In the genomic region with DNA sequence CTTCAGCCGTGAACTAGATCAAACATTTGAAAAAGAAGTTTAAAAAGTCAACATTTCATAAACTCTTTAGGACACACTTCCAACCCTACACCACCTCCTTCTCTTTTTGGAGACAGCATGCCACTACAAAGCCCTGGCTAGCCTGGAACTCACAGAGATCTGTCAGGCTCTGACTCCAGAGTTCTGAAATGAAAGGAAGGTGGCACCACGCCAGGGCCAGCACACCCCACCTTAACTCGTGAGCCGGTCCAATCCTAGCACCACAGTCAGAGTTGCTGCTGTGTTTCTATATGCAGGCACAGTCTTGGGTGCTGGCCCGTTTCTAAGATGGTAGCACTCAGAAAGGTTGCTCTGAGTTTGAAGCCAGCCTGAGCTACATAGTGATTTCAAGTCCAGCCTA, we compare ENCODE assay signal across 40 mouse cellular contexts. TPM values are rescaled to one million over a fixed set of nuclear protein-coding genes. Genes with fewer than 3 reads are reported as not detected.
"Had no signal": no experiment of that assay in that cellular context is flagged by ENCODE, and none has a peak within 500 bp of the region (broad histone marks: within the 10 kb centered on the region; RNA-seq: fewer than 3 reads in every experiment).

No protein-coding gene starts in this region.

- H3K4me2 ChIP-seq: heart, embryonic 11.5 days; heart, embryonic 12.5 days; heart, embryonic 13.5 days; heart, embryonic 15.5 days; hindbrain, embryonic 12.5 days; hindbrain, embryonic 13.5 days; hindbrain, embryonic 14.5 days; hindbrain, embryonic 15.5 days; intestine, embryonic 15.5 days; kidney, embryonic 15.5 days had no signal

- H3K4me1 ChIP-seq: heart, embryonic 12.5 days; heart, embryonic 13.5 days; heart, embryonic 15.5 days; intestine, embryonic 15.5 days had no signal

- H3K9ac ChIP-seq: heart, embryonic 12.5 days; heart, embryonic 13.5 days; heart, embryonic 15.5 days; hindbrain, embryonic 12.5 days; hindbrain, embryonic 13.5 days; hindbrain, embryonic 14.5 days; hindbrain, embryonic 15.5 days; intestine, embryonic 15.5 days; kidney, embryonic 15.5 days had no signal

- H3K9me3 ChIP-seq: heart, embryonic 10.5 days; heart, embryonic 12.5 days; heart, embryonic 15.5 days; hindbrain, embryonic 13.5 days; hindbrain, embryonic 15.5 days; intestine, embryonic 15.5 days; kidney, embryonic 15.5 days had no signal

- ATAC-seq: hindbrain, embryonic 16.5 days; hindbrain, postnatal 0 days; inflammation-experienced regulatory T-cells, adult 6 months; intestine, embryonic 15.5 days; intestine, embryonic 16.5 days; intestine, postnatal 0 days had no signal

- DNase-seq: heart, postnatal 10 days; heart, postnatal 14 days; heart, postnatal 36 days; heart, postnatal 4 days; kidney, adult 11 months; kidney, adult 18-20 months; kidney, adult 2 months; kidney, adult 8-10 months; kidney, adult 9 months; kidney, postnatal 10 days; kidney, postnatal 14 days; kidney, postnatal 25 days; kidney, postnatal 36 days; kidney, postnatal 4 days; layer of hippocampus, adult 9-11 months; layer of hippocampus, postnatal 36 days had no signal

- H3K27ac ChIP-seq: heart, embryonic 10.5 days; heart, embryonic 13.5 days; heart, embryonic 15.5 days; hindbrain, embryonic 10.5 days; hindbrain, embryonic 12.5 days; hindbrain, embryonic 13.5 days; hindbrain, embryonic 14.5 days; hindbrain, embryonic 15.5 days; hindbrain, postnatal 0 days; intestine, embryonic 15.5 days; kidney, embryonic 15.5 days; kidney, postnatal 0 days; layer of hippocampus, adult 2 months had no signal

- H3K36me3 ChIP-seq: heart, embryonic 10.5 days; heart, embryonic 12.5 days; heart, embryonic 13.5 days; heart, embryonic 15.5 days; hindbrain, embryonic 10.5 days; hindbrain, embryonic 12.5 days; hindbrain, embryonic 13.5 days; hindbrain, embryonic 15.5 days; intestine, embryonic 15.5 days; kidney, embryonic 15.5 days had no signal

- H3K27me3 ChIP-seq: hindbrain, embryonic 12.5 days; hindbrain, embryonic 13.5 days; hindbrain, embryonic 15.5 days; intestine, embryonic 15.5 days; kidney, embryonic 15.5 days had no signal

- H3K4me3 ChIP-seq: heart, embryonic 10.5 days; heart, embryonic 12.5 days; heart, embryonic 13.5 days; heart, embryonic 15.5 days; hindbrain, embryonic 10.5 days; hindbrain, embryonic 12.5 days; hindbrain, embryonic 13.5 days; hindbrain, embryonic 15.5 days; intestine, embryonic 15.5 days; kidney, embryonic 15.5 days; layer of hippocampus, adult 2 months had no signal

RNA-seq across cellular contexts. Expression of gene Chit1, which starts 6.1 kb away (rescaled TPM):
- total RNA-seq: heart, postnatal 10 days; heart, postnatal 14 days; heart, postnatal 25 days; heart, postnatal 36 days; heart, postnatal 4 days; hematopoietic stem cell, adult 5-6 weeks; hindbrain, postnatal 0 days; layer of hippocampus, postnatal 36 days had no signal
- polyA plus RNA-seq: hindbrain, embryonic 10.5 days; hindbrain, embryonic 11.5 days; hindbrain, embryonic 12.5 days; inflammation-experienced regulatory T-cells, adult 6 months; intestine, embryonic 14.5 days; intestine, embryonic 15.5 days; intestine, embryonic 16.5 days; intestine, postnatal 0 days; kidney, adult 2 months; large intestine, adult 2 months had no signal
